Mouse (Mus musculus) megakaryocyte progenitor cell, adult 5-6 weeks (primary cell): ENCODE data around the gene Fasn. TPM values are rescaled to one million over a fixed set of nuclear protein-coding genes. Genes with fewer than 3 reads are reported as not detected.
"Not testable (repeated sequence)": the region's sequence is repeated elsewhere in the genome, so short reads cannot be mapped to it uniquely, and the experiment has no call there.

Source experiments
- ATAC-seq: replicated peaks from 2 replicates; pipeline ENCODE4 v1.8.0; 2016; ENCODE audit warnings: mild to moderate bottlenecking, moderate TSS enrichment, inconsistent platforms; ENCODE audit not compliant: poor library complexity
- total RNA-seq, 2 experiments: library from RNA; stranded (forward) in 1 of 2; stranded (reverse) in 1 of 2; fragments of 157-497, 149-512 nt in 1 of 2; fragments of 200-1000 nt in 1 of 2; gene quantifications; 2 replicates each; pipeline versions ENCODE4 v1.2.3 to v1.2.4; 2015 to 2017

The Fasn gene
- total RNA-seq, 2 experiments from 2014 or later = 36.1 to 44.3 TPM

DNA sequence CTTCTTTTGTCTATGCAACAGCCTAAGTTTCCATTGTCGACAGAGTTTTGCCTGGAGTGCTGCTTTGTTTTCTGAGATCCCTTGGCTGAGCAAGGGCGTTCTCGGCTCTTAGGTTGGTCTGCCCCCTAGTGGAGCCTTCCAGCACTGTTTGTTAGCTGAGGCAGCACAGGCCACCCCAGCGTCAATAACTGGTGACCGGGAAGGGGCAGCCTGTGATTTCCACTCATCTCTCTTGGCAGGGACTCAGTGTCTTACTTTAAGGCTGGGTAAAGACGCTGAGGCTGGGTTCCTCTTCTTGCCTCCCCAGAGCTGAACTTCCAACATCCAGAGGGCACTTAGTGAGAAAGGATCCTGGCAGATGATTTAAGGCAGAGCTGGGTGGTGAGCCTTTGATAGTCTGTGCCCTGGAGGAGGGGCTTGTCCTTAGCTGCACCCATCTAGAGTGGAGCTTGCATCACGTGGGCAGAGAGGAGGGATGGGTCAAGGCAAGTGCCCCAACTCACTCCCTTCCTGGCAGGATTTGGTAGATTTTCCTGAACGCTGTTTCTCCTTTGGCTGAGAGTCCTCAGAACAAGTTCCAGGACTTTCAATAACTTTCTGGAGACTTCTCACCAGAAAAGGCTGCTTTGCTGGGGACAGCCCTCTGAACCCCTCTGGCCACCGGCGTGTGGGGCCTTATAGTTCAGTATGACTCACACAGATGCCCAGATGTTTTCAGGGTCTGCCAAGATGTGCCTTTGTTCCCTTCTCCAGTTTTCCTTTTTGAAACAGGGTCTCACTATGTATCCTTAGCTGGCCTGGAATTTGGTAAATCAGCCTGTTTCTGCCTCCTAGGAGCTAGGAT, 24.1 kb downstream of the Fasn start:
- ATAC-seq = peak; percentile 79

DNA sequence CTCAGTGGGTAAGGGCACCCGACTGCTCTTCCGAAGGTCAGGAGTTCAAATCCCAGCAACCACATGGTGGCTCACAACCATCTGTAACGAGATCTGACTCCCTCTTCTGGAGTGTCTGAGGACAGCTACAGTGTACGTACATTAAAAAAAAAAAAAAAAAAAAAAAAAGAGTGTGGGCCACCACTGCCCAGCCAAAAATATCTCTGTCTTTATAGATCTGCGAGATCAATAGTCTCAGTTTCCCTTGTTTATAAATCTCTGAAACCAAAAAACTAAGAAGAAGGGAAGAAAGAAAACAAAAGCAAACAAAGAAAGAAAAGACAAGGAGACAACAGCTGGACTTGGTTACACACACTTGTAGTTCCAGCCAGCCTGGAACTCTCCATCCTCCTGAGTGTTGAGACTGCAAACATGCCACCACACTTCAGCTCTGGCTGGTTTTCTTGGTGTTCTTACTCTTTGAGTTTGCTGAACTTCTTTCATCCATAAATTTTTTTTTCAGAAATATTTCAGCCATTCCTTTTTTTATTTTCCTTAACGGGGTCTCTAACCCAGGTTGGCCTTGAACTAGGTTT, 24.9 kb downstream of the Fasn start:
- no peak for ATAC-seq

- no peak for ATAC-seq
These were observed 26.1 kb downstream of the Fasn start for GRCm38 (mm10) chr11:120798244-120798643.

DNA sequence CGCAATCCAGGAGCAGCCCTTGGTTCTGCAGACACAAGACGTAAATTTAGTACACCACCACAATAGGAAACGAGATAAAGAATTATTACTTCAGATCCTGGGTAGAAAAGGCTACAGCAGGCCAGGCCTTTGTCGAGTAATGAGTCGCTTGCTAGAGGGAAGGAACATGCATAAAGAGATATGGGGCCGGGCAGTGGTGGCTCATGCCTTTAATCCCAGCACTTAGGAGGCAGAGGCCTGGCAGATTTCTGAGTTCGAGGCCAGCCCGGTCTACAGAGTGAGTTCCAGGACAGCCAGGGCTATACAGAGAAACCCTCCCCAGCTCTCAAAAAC, 27.8 kb downstream of the Fasn start:
- peak; percentile 10; the same call in 1 of the 2 replicates for ATAC-seq

DNA sequence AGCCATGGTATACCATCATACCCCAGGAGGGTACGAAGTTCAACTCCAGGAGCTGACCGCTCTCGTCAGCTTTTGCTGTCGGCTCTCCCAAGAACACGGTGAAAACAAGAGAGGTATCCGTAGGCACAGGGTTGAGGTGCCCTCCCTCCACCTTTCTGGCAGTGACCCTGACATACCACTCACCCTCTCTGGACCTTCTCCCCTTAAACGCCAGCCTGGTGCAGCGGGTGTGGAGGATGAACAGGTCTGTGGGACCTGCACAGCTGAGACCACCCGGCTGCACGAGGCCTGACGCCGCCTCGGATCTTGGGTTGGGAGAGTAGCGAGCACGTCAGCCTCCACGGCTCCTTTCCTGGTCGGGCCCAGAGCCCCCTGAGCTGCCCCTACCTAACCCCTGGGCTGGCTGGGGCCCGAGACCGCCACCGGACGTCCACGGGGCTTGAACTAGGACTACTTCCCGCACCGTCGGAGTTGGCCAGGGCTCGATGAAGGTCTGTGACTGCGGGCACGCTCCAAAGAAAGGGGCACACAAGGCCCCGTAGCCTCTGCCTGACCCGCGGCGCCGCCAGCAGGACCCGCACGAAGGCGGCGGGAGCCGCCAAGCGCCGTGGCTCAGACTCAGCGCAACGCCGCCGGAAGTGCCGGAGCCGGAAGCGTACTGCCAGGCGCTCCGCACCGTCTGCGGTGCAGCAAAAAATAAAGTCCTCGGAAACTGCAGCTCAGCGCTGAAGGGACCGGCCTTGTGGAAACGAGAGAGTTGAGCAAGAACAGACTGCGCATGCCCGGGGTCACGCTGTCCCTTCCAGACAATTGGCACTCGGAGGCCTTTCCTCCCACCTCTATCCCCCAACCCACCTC, 28.4 kb downstream of the Fasn start, which contains the start of gene Dus1l:
TSS of gene Dus1l (minus strand) at position 648 of the 858 bp plus-strand sequence.
- ATAC-seq = peak; percentile 89

DNA sequence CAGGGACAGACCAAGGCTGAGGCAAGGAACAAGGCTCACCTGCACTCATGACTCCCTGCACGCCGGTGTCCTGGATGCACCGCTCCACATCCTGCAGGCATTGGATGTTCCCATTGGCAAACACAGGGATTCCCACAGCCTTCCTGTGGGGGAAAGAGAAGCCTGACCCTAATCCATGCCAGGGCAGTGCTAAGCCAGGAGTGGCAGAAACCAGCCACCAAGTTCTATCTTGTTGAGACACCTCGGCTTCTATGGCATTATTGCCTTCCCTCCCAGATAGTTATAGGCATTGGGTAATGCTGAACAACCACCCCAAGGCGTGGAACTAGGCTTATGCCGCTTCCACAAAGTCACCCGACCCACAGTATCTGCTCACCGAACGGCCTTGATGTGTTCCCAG, 31.7 kb downstream of the Fasn start:
- ATAC-seq = no peak

- ATAC-seq = 0 out of 2 replicates have a peak, but pooled peaks have one; percentile 26
These were observed 34.5 kb downstream of the Fasn start for GRCm38 (mm10) chr11:120789810-120790209.

GRCm38 (mm10) chr11:120789355-120789754, 35.0 kb downstream of the Fasn start:
- ATAC-seq = no peak

DNA sequence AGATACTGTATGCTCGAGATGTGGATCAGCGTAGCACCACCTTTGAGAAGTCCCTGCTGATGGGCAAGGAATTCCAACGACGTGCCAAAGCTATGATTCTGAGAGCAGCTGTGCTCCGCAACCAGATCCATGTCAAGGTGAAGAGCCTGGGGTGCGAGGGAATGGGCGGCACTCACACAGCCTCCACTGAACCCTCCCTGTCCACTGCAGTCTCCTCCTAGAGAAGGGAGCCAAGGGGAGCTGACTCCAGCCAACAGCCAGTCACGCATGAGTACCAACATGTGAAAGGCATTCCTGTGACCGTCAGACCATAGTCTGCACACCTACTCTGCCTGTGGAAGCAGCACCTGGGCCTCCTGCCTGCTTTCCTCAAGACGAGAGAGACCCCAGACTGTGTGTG, 35.9 kb downstream of the Fasn start:
- ATAC-seq = not testable (repeated sequence)

DNA sequence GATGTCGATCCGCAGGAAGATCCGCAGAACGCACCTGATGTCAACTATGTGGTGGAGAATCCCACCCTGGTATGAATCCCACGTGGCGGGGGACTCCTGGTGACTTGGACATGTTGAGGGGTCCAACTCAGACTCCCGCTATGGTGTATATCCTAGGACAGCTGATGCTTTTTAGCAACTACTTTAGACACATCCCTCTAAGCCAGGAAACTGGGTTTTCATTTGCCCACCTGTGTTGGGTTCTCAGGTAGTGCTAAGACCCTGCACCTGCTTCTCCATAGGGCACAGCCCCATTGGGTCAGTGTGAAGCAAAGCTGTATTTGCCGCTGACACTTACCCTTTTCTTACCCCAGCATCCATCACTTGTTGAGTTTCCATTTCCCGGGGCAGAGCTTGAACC, 39.2 kb downstream of the Fasn start:
- no peak for ATAC-seq

DNA sequence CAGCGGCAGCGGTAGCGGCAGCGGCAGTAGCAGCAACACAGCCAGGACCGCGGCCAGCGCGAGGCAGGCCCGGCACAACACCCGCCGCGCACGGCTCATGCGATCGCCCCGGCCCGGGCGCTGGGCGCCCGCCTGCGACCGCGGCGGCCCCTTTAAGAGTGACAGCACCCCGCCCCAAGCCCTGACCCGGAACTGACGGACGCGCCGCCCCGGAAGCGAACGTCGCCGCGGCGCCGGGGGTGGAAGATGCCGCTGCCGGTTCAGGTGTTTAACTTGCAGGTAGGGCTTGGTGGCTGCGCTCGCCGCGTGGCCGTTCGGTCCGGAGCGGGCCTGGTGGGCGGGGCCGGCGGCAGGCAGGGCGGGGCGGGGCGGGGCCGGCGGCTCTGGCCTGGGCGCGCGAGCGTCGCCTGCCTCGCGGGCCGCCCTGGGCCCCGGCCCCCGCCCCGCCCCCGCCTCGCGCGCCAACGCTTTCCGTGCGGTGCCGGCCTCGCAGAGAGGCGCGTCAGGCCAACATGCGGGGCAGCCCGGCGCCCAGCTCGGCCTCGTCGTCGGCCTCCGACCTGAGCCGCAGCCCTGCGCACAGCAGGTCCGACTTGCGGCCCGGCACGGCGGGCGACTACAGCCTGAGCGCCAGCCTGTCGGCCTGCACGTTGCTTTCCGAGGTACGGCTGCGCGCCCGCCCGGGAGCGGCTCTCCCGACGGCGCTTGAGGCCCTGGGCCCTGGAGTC, 40.1 kb downstream of the Fasn start, which contains the start of the genes Rfng and Gps1:
TSS of gene Rfng (minus strand) at position 144 of the 728 bp plus-strand sequence.
TSS of gene Gps1 (plus strand) at position 209 of the 728 bp plus-strand sequence.
- peak; percentile 81 for ATAC-seq

DNA sequence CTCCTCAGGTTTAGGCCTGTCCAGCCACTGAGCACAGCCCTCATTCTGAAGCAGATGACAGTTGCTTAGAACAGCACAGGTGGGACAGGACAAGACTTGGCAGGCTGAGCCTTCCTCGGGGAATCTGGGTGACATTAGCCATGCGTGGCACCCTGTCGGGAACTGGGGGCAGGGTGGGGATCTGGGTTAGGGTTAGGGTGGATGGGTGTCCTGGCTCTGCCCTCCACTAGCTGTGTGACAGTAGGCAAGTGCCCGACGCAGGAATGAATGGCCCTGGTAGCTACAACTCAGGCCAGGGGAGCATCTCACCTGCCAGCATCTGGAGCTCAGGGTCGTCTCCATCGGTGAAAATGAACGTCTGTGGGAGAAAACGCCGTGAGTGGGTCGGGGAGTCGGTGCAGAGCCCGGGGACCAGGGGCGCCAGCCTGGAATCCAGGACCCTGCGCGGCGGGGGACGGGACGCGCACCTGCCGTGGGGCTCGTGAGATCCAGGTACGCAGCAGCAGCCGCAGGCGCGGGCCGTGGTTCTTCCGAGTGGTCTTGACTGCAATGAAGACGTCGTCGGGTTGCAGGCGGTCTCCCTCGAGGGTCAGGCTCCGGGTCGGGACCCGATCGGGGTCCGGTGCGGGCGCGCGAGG, 40.8 kb downstream of the Fasn start:
- ATAC-seq = 0 out of 2 replicates have a peak, but pooled peaks have one; percentile 1

DNA sequence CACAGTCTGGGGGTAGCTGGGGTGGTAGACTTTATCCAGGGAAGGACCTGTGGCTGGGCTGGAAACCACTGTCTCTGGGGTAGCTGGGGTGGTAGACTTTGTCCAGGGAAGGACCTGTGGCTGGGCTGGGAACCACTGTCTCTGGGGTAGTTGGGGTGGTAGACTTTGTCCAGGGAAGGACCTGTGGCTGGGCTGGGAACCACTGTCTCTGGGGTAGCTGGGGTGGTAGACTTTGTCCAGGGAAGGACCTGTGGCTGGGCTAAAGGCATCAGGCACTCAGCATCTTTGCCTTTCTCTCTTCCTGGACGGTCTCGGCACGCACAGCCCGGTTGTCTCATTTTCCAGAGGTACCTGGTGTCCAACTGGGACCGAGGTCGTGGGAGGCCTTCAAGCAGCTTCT, 43.0 kb downstream of the Fasn start:
- not testable (repeated sequence) for ATAC-seq

DNA sequence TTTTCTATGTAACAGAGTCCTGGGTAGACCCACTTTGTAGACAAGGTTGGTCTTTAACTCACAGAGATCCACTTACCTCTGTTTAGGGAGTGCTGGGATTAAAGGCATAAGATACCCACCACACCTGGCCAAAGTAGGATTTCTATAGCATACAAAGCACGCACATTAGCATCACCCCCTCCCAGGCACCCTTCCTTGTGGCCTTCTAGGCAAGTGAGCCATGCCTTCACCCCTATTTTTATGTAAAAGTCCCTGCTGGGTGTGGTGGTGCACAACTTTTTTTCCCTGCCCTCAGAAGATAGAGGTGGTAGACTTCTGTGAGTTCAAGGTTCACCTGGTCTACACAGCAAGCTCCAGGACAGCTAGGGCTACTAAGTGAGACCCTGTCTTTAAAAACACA, 44.5 kb downstream of the Fasn start:
- no peak for ATAC-seq

DNA sequence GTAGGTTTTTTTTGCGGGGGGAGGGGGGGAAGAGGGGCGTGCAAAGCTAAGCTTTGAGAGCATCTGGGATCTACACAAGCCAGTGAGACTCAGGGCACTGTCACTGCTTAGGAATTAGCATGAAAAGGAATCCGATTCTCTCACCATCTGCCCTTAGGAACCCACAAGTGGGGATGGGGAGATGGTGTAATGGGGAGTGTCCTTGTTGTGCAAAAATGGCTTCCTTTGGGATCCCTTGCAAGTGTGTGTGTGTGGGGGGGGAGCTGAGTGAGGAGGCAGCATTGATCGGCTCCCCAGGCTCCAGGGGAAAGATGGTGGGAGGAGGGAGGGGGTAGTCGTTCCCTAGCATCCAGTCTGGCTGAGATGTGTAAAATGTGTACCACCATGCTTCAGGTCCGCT, 47.2 kb downstream of the Fasn start:
- ATAC-seq = no peak

- ATAC-seq = peak; percentile 100
These were observed 48.4 kb downstream of the Fasn start for GRCm38 (mm10) chr11:120775774-120776469.

DNA sequence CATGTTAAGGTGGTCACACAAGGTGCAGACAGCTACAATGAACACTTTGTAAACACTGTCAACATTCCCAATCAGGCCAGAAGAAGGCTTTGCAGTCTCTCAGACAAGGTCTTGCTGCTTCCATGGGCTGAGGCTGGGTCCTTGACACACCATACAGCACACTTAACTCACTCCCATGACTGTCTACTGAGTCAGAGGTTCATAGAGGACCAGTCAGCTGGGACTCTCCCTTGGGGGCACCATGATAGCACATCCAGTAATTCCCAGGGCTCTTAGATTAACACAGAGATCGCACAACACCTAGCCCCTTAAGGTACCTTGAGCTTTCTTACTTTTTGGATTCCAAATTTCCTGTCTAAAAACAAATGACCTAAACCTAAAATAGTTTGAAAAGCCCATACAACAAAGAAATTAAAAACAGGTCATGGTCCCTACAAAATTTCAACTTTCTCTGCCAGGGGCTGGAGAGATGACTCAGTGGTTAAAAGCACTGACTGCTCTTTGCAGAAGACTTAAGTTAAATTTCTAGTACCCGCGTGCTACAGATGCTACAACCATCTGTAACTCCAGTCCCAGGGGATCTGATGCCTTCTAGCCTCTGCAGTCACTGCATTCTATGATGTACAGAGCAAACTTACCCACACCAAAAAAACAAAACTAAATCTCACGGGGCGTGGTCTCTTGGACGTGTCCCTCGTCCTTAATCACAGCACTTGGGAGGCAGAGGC, 50.7 kb downstream of the Fasn start:
- no peak for ATAC-seq

GRCm38 (mm10) chr11:120772749-120773148, 51.6 kb downstream of the Fasn start:
- ATAC-seq = no peak

DNA sequence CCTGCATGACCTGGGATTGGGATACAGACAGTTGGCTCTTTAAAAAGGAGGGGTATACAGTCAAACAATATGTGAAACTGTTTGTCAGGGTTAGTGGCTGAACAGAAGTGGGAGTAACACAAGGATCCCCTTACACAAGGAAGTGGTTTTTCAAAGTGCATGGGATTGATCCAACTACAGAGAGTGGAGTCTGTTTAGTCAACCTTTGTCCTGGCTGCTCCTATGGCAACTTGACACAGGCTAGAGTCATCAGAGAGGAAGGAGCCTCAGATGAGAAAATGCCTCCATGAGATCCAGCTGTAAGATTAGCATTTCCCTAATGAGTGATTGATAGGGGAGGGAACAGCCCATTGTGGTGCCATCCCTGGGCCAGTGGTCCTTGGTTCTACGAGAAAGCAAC, 56.1 kb downstream of the Fasn start:
- ATAC-seq = no peak
